Mouse (Mus musculus) hindbrain, embryonic 15.5 days (tissue): ENCODE data around the gene Tnfrsf19. TPM values are rescaled to one million over a fixed set of nuclear protein-coding genes. Genes with fewer than 3 reads are reported as not detected.
A peak's percentile ranks its signal among the peaks of the same experiment; 100 is the strongest.

Experiments
- ATAC-seq: fragments of 200-750 bp; cut with Nextera tagmentation; 2 replicates; pipeline ENCODE4 v1.8.0; 2017; ENCODE audit warnings: low read depth, moderate number of reproducible peaks, moderate TSS enrichment; ENCODE audit not compliant: low FRiP score
- H3K27ac ChIP-seq: fragments of 300-500 bp; sonication (generic); replicated peaks from 2 replicates; pipeline ENCODE4 v1.5.1; 2015; ENCODE audit warnings: mild to moderate bottlenecking, inconsistent platforms
- H3K27me3 ChIP-seq: fragments of 300-500 bp; sonication (generic); 2 replicates; pipeline ENCODE4 v1.6.1; 2015; ENCODE audit warnings: control low read depth, inconsistent platforms
- H3K36me3 ChIP-seq: fragments of 300-500 bp; sonication (generic); 2 replicates; pipeline ENCODE4 v1.6.1; 2015; ENCODE audit warnings: control low read depth, inconsistent platforms
- H3K4me1 ChIP-seq: fragments of 300-500 bp; sonication (generic); replicated peaks from 2 replicates; pipeline ENCODE4 v1.6.1; 2015; ENCODE audit warnings: control low read depth, inconsistent platforms
- H3K4me2 ChIP-seq: fragments of 300-500 bp; sonication (generic); 2 replicates; pipeline ENCODE4 v1.6.1; 2015; ENCODE audit warnings: moderate library complexity, mild to moderate bottlenecking, inconsistent platforms
- H3K4me3 ChIP-seq: fragments of 300-500 bp; sonication (generic); 2 replicates; pipeline ENCODE4 v1.5.1; 2015; ENCODE audit warnings: mild to moderate bottlenecking, inconsistent platforms
- H3K9ac ChIP-seq: fragments of 300-500 bp; sonication (generic); 2 replicates; pipeline ENCODE4 v1.6.1; 2015; ENCODE audit warnings: inconsistent platforms
- H3K9me3 ChIP-seq: fragments of 300-500 bp; sonication (generic); 2 replicates; pipeline ENCODE4 v1.6.1; 2016; ENCODE audit warnings: control low read depth, inconsistent platforms
- WGBS: fragments of 180-500 bp; shearing (Covaris S2); methylation state at CpG from one replicate; pipeline ENCODE4 v1.1.7; 2015; 5-methylcytosine and 5-hydroxymethylcytosine counted together
- polyA plus RNA-seq: library from polyadenylated mRNA; unstranded; fragments of >200 nt; fragmentation: Nextera tagmentation; extraction: Ambion mirVana; gene quantifications from 2 replicates; pipeline ENCODE4 v1.2.1, GENCODE M21; 2015

Tnfrsf19 gene
- polyA plus RNA-seq, 1 experiment from 2014 or later = 32.3 TPM

DNA sequence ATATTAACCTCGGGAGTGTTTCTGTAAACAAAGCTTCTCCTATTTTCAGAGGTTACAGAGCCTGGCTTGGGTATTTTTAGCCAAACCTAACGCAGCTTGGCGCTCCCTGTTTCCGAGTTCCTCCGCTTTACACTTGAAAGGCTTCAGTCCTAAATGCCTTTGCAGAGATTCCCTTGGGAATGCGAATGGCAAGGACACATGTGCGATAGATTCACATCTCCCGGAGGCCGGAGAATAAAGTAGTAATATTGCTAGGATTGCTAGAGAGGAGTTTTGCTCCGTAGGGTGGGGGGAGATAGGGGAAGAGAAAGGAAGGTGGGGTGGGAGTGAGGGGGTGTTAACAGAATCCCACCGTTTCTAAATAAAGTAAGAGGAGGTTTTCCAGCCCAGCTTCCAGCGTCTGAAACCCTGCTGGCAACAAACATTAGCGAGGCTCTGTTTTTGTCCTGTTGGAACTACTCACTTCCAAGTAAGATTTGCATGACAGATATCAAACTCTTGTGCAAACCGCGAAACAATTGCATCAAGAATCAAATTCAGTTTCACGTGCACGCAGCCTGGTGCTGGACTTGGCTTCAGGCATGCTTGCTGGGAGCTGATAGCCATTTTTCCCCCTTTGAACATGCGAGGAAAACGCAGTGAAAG, 722 bp downstream of the Tnfrsf19 start:
- Histone ChIP-seq H3K4me2 (peak overlapping the region; percentile 87), H3K9me3 (no peaks in the 10 kb centered on the region), H3K4me3 (peak overlapping the region; percentile 48), H3K27ac (peak overlapping the region; percentile 66), H3K36me3 (no peaks in the 10 kb centered on the region), H3K27me3 (no peaks in the 10 kb centered on the region), H3K9ac (peak overlapping the region; percentile 51), H3K4me1 (peaks cover 39% of the 10 kb centered on the region)
- ATAC-seq = no peak
- under 1% methylated on average over 19 of the region's 19 CpGs for WGBS

DNA sequence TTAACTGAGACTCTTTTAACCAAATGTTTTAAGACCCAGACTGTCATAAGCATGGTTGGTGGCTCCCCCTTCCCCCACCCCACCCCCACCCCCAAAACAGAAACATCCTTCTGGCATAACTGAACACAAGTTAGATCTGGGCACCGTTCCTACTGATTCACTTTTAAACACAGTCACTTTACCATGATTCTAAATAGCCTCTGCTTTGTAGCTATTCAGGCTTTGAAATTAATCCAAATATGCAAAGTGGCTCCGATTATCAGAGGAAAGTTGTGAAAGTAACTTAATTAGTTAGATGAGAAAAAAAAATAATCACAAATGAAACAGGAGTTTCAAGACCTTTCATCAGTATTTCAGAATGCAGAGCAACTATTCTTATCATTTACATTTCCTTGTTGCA, 2.0 kb downstream of the Tnfrsf19 start:
- ATAC-seq = no peak
- H3K36me3 ChIP-seq = no peaks in the 10 kb centered on the region
- H3K9ac ChIP-seq = no peak overlapping the region
- H3K27ac ChIP-seq = peak overlapping the region; percentile 52
- no peaks in the 10 kb centered on the region for H3K9me3 ChIP-seq
- 15% methylated on average over 2 of the region's 2 CpGs for WGBS
- peaks cover 39% of the 10 kb centered on the region for H3K4me1 ChIP-seq
- H3K4me3 ChIP-seq = peak overlapping the region; percentile 48
- peak overlapping the region; percentile 87 for H3K4me2 ChIP-seq
- H3K27me3 ChIP-seq = no peaks in the 10 kb centered on the region

DNA sequence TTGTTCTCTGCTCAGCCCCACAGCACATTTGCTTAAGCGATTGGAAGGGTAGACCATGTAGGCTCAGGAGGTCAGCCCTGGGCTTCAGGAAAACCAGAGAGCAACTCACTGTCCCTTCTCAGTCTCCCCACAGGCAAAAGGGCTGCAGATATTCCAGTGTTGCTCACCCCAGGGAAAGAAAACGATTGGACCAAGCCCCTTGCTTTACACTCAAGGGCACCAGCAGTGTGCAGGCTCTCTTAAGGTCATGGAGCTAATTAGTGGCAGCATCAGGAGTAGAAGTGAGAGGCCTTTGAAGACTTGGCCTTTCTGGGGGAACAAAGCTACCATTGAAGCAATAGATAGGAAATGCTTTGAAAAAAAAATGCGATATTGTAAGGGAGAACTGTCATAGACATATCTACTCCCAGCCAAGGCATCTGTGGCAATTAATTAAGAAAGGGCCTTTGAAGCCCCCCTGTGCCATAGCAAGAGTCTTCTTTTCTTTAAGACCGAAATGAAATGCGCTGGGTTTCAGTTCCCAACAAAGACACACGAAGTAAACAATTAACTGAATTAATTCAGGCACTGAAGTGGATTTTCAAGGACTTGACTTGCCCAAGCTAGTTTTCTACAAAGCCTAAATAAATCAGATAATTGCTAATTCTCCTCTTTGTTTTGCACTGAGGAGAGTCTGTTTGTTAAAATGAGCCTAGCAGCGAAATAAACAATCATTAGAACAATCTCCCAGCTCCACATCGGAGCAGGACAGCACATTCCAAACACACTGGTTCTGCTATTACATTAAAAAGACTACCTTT, 2.6 kb downstream of the Tnfrsf19 start:
- H3K4me1 ChIP-seq = peaks cover 39% of the 10 kb centered on the region
- WGBS = 5% methylated on average over 8 of the region's 8 CpGs
- peak overlapping the region; percentile 87 for H3K4me2 ChIP-seq
- no peaks in the 10 kb centered on the region for H3K27me3 ChIP-seq
- no peak overlapping the region for H3K9ac ChIP-seq
- no peaks in the 10 kb centered on the region for H3K9me3 ChIP-seq
- no peaks in the 10 kb centered on the region for H3K36me3 ChIP-seq
- ATAC-seq = no peak
- peak overlapping the region; percentile 48 for H3K4me3 ChIP-seq
- peak overlapping the region; percentile 52 for H3K27ac ChIP-seq

DNA sequence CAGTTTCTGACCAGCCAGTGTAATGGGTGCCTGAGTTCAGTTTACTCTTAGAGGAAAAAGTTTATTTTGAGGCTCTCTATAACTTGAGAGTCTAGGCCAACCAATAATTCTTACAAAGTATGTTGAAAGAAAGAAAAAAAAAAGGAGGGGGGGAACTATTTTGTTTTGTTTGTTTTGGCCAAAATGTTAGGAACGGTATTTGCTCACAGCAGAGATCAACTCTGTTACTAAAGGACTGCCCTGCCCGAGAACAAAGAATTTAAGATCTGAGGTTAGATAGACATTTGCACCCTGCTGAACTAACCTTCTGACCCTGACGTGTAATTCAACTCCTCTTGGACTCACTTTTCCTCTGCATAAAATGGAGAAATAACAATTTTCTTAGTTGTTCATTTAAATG, 4.0 kb downstream of the Tnfrsf19 start:
- no peaks in the 10 kb centered on the region for H3K36me3 ChIP-seq
- H3K4me3 ChIP-seq = no peak overlapping the region
- no peak overlapping the region for H3K27ac ChIP-seq
- peaks cover 46% of the 10 kb centered on the region for H3K4me1 ChIP-seq
- H3K9ac ChIP-seq = no peak overlapping the region
- ATAC-seq = no peak
- no peaks in the 10 kb centered on the region for H3K27me3 ChIP-seq
- H3K4me2 ChIP-seq = no peak overlapping the region
- no peaks in the 10 kb centered on the region for H3K9me3 ChIP-seq
- WGBS = 39% methylated on average over 3 of the region's 3 CpGs

GRCm38 (mm10) chr14:61040236-61040635, 6.1 kb downstream of the Tnfrsf19 start:
- no peaks in the 10 kb centered on the region for H3K36me3 ChIP-seq
- no peak overlapping the region for H3K27ac ChIP-seq
- H3K4me2 ChIP-seq = no peak overlapping the region
- WGBS = 50% methylated on average over 13 of the region's 13 CpGs
- H3K9me3 ChIP-seq = no peaks in the 10 kb centered on the region
- peaks cover 34% of the 10 kb centered on the region for H3K4me1 ChIP-seq
- no peak overlapping the region for H3K4me3 ChIP-seq
- no peak for ATAC-seq
- no peaks in the 10 kb centered on the region for H3K27me3 ChIP-seq
- H3K9ac ChIP-seq = no peak overlapping the region

DNA sequence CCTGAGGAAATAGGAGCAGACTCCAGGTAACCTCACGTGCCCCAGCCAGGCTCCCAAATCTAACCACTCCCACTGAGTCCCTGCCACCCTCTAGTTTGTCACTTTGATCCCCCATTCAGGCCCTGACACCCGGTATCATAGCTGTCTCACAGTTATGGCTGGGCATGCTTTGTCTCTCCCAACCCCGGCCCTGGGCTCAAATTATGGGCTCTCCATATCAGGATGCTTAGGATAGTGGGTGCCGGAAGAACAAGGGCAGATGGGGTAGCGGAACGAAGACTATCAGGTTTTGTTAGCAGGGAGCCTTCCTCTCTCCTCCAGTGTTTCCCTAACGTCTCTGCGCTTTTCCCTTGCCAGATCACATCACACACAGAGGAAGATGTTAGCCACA, 8.2 kb downstream of the Tnfrsf19 start:
- ATAC-seq = peak; percentile 64
- 20% methylated on average over 8 of the region's 8 CpGs for WGBS
- peaks cover 15% of the 10 kb centered on the region for H3K4me1 ChIP-seq

GRCm38 (mm10) chr14:61037321-61038081, 8.8 kb downstream of the Tnfrsf19 start:
- H3K4me2 ChIP-seq = peak overlapping the region; percentile 92
- H3K4me3 ChIP-seq = peak overlapping the region; percentile 57
- H3K27me3 ChIP-seq = no peaks in the 10 kb centered on the region
- H3K27ac ChIP-seq = peak overlapping the region; percentile 42; the same call in 1 of the 2 replicates
- H3K9me3 ChIP-seq = no peaks in the 10 kb centered on the region
- peak; percentile 96 for ATAC-seq
- H3K36me3 ChIP-seq = no peaks in the 10 kb centered on the region
- H3K4me1 ChIP-seq = peaks cover 15% of the 10 kb centered on the region
- WGBS = 1% methylated on average over 40 of the region's 40 CpGs
- peak overlapping the region; percentile 52 for H3K9ac ChIP-seq

More for the DNA sequence above, 8.2 kb downstream of the Tnfrsf19 start:
- H3K27ac ChIP-seq = 0 out of 2 replicates have a peak overlapping the region, but pooled peaks have one; percentile 21
- H3K4me2 ChIP-seq = peak overlapping the region; percentile 92
- no peaks in the 10 kb centered on the region for H3K36me3 ChIP-seq
- no peaks in the 10 kb centered on the region for H3K27me3 ChIP-seq
- H3K9me3 ChIP-seq = no peaks in the 10 kb centered on the region
- peak overlapping the region; percentile 52 for H3K9ac ChIP-seq
- peak overlapping the region; percentile 57 for H3K4me3 ChIP-seq

DNA sequence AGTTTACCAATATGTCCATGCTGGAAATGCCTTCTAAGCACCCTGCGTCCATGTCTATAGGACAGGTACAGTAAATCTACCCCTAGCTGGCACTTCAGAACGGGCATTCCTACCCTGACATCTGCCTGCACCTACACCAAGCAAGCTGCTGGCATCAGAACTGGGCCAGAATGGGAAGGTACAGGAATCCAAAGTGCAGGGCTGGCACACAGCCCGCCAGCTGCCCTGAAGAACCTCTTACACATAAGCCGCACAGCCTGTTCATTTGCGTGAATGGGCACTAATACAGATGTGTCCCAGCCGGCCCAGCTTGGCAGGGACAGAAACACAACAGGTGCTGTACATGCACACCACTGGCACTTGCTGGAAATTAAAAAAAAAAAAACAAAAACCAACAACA, 15.9 kb downstream of the Tnfrsf19 start:
- no peak for ATAC-seq
- Histone ChIP-seq H3K4me3 (no peak overlapping the region), H3K36me3 (no peaks in the 10 kb centered on the region), H3K27me3 (no peaks in the 10 kb centered on the region), H3K9ac (no peak overlapping the region), H3K4me1 (no peaks in the 10 kb centered on the region), H3K4me2 (no peak overlapping the region), H3K9me3 (no peaks in the 10 kb centered on the region), H3K27ac (no peak overlapping the region)
- 89% methylated on average over 6 of the region's 6 CpGs for WGBS

DNA sequence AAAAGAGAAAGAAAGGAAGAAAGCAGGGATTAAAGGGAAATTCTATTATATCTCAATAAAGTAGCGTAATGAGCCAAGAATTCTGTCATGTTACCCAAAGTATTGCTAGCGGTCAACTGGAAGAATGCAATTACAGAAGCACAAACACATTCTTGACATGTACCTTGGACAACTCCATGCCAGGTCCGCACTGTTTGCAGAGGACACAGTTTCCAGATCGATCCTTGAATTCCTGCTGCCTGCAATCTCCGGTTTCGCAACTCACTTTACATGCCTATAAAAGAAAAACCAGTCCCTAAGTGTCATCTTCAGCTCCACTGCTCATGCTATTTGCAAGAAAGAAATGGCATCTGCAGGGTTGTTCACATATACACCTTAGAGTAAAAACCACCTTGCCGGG, 22.3 kb downstream of the Tnfrsf19 start:
- H3K27ac ChIP-seq = no peak overlapping the region
- no peaks in the 10 kb centered on the region for H3K27me3 ChIP-seq
- WGBS = 86% methylated on average over 7 of the region's 7 CpGs
- H3K4me1 ChIP-seq = no peaks in the 10 kb centered on the region
- ATAC-seq = no peak
- H3K9ac ChIP-seq = no peak overlapping the region
- no peak overlapping the region for H3K4me2 ChIP-seq
- H3K9me3 ChIP-seq = no peaks in the 10 kb centered on the region
- no peak overlapping the region for H3K4me3 ChIP-seq
- no peaks in the 10 kb centered on the region for H3K36me3 ChIP-seq

- Histone ChIP-seq H3K4me3 (no peak overlapping the region), H3K27me3 (no peaks in the 10 kb centered on the region), H3K9ac (no peak overlapping the region), H3K4me1 (peaks cover 6% of the 10 kb centered on the region; the same call in 1 of the 2 replicates), H3K9me3 (no peaks in the 10 kb centered on the region), H3K36me3 (no peaks in the 10 kb centered on the region), H3K4me2 (no peak overlapping the region), H3K27ac (no peak overlapping the region)
- 71% methylated on average over 1 of the region's 1 CpGs for WGBS
- no peak for ATAC-seq
These were observed 23.9 kb downstream of the Tnfrsf19 start for GRCm38 (mm10) chr14:61022383-61022782.

- no peak for ATAC-seq
- no peak overlapping the region for H3K4me2 ChIP-seq
- 73% methylated on average over 2 of the region's 2 CpGs for WGBS
These were observed 25.3 kb downstream of the Tnfrsf19 start for GRCm38 (mm10) chr14:61020968-61021367.

GRCm38 (mm10) chr14:61019880-61020279, 26.4 kb downstream of the Tnfrsf19 start:
- Histone ChIP-seq H3K4me2 (no peak overlapping the region), H3K9ac (no peak overlapping the region), H3K9me3 (no peaks in the 10 kb centered on the region), H3K27ac (no peak overlapping the region), H3K36me3 (no peaks in the 10 kb centered on the region), H3K4me1 (peaks cover 12% of the 10 kb centered on the region; the same call in 1 of the 2 replicates), H3K4me3 (no peak overlapping the region), H3K27me3 (no peaks in the 10 kb centered on the region; the same call in 1 of the 2 replicates)
- ATAC-seq = no peak
- WGBS = 95% methylated on average over 1 of the region's 1 CpGs

More at GRCm38 (mm10) chr14:61020968-61021367, 25.3 kb downstream of the Tnfrsf19 start:
- H3K36me3 ChIP-seq = no peaks in the 10 kb centered on the region
- H3K27me3 ChIP-seq = no peaks in the 10 kb centered on the region
- no peaks in the 10 kb centered on the region for H3K9me3 ChIP-seq
- no peak overlapping the region for H3K9ac ChIP-seq
- H3K27ac ChIP-seq = no peak overlapping the region
- peaks cover 12% of the 10 kb centered on the region; the same call in 1 of the 2 replicates for H3K4me1 ChIP-seq
- H3K4me3 ChIP-seq = no peak overlapping the region
